Mouse (Mus musculus) embryo, embryonic 10.5 days (tissue): ENCODE measurements around the gene Ror2.
"Not testable (repeated sequence)": the region's sequence is repeated elsewhere in the genome, so short reads cannot be mapped to it uniquely, and the experiment has no call there.

ENCODE experiments used
- DNase-seq: peaks from one replicate; pipeline ENCODE4 v3.0.0-alpha.2; 2015; ENCODE audit warnings: low spot score

The Ror2 gene

DNA sequence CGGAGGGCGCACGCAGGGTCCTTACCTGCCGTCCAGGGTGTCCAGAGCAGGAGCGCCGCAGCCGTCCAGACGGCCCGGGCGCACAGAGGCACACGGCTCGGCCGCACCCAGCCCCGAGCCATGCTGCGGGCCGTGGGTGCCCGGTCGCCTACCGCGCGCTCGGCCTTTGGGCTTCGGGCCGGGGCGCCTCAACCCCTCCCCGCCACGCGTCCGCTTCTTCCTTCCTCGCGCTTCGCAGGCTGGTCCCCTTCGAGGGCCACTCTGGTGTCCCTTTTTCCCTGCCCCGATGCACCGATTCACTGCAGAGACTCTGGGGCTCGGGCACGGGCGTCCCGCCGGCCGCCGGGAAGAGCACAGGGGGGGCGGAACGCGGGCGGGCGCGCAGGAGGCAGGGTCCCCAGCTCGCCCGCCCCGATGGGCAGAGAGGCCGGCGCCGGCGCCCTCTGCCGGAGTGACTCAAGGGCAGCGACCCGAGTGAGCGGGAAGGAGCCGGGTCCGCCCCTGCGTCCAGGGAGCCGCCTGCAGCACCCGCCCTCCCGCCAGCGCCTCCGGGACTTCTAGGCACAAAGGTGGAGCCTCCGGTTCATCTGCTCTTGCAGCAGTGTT is at the start of gene Ror2:
Gene Ror2 (minus strand): TSS at position 369 of the 606 bp plus-strand sequence.
- peak; percentile 93 for DNase-seq

GRCm38 (mm10) chr13:53333769-53334168 is 47.8 kb upstream of the Ror2 start:
- DNase-seq = no peak

GRCm38 (mm10) chr13:53330246-53330645 is 44.3 kb upstream of the Ror2 start:
- no peak for DNase-seq

DNA sequence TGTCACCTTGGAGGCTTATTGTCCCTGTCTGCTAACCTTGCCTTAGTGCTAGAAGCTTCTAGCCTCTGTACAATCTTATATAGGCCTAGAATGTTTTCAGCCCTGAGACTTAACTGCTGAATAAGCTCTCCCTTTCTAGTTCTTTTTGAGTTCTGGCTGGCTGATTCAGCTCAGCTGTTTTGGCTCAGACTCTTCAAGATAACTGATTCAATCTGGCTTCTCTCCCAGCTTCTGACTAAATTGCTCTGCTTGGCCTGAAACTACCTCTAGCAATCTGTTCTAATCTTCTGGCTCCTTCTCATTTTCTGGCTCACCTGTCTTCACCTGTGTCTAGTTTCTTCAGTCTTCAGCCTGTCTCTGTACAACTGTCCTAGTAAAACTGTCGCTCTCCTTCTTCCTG is 39.6 kb upstream of the Ror2 start:
- no peak for DNase-seq

- no peak for DNase-seq
Measured at GRCm38 (mm10) chr13:53323661-53324060, 37.7 kb upstream of the Ror2 start.

- DNase-seq = peak; percentile 70
Measured at GRCm38 (mm10) chr13:53320899-53321298, 35.0 kb upstream of the Ror2 start.

- no peak for DNase-seq
Measured at GRCm38 (mm10) chr13:53316515-53317295, 30.8 kb upstream of the Ror2 start.

GRCm38 (mm10) chr13:53315757-53316156 is 29.8 kb upstream of the Ror2 start:
- not testable (repeated sequence) for DNase-seq

DNA sequence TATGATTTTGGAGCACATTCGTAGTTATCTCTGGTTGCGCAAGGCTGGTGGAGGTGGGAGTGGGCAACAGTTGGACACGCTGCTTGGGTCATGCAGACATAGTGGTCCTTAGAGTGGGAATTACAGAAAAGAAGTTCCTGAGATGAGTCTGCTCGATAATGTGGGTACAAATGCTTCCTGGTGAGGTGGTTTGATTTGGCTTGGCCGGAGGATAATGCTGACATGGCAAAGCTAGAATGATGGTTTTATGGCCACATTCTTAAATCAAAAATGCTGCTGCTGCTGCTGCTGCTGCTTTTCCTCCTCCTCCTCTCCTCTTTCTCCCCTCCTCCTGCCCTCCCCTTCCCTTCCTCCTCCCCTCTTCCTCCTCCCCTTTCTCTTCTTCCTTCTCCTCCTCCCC is 24.5 kb upstream of the Ror2 start:
- peak; percentile 39 for DNase-seq

- peak; percentile 92 for DNase-seq
Measured at GRCm38 (mm10) chr13:53309661-53310160, 23.8 kb upstream of the Ror2 start.

GRCm38 (mm10) chr13:53309148-53309547 is 23.2 kb upstream of the Ror2 start:
- no peak for DNase-seq

DNA sequence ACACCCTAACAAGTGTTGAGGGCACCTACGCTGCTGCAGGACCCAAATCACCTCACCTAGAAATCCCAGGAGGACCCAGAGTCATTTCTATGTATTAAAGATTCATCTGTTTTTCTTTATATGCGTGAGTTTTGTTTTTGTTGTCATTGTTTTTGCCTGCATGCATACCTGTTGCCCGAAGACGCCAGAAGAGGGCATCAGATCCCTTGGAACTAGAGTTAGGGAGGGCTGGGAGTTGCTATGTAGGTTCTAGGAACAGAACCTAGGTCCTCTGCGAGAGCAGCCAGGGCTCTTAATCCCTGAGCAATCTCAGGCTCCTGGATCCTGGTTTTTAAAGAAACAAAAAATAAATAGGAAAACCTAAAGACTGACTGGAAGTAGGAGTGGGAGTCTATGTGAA is 20.9 kb upstream of the Ror2 start:
- no peak for DNase-seq

DNA sequence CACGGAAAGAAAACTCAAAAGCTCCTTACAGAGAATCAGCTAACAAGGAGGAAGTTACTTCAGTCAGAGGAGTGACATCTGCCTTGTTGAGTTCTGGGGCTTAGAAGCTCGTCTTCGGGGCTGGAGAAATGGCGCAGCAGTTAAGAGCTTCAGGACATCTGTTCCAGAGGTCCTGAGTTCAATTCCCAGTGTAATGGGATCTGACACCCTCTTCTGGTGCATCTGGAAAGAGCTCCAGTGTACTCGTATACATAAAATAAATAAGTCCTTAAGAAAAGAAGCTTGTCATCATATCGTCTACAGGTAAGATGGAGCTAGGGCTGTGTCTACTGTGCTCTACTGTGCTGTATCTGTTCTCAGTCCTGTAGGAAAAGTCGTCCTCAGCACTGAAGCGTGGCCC is 19.3 kb upstream of the Ror2 start:
- no peak for DNase-seq

DNA sequence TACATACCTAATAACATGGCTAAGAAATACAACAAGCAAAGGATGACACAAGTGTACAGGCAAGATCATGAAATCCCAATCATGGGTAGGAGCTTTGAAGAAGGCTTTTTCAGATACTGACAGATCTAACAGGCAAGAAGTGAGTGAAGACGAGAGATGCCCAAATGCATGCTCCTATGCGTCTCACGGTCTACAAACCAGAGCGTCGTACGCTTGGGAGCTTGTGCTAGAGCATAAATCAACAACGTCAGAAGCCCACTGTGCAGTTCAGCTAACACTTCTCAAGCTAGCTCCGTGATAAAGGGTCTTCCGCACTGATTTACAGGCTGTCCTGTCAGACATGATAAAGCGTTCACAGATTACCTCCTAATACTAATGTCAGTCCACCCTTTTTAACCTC is 16.8 kb upstream of the Ror2 start:
- peak; percentile 31 for DNase-seq

- peak; percentile 67 for DNase-seq
Measured at GRCm38 (mm10) chr13:53293065-53293464, 7.1 kb upstream of the Ror2 start.

GRCm38 (mm10) chr13:53292244-53292643 is 6.3 kb upstream of the Ror2 start:
- DNase-seq = no peak

DNA sequence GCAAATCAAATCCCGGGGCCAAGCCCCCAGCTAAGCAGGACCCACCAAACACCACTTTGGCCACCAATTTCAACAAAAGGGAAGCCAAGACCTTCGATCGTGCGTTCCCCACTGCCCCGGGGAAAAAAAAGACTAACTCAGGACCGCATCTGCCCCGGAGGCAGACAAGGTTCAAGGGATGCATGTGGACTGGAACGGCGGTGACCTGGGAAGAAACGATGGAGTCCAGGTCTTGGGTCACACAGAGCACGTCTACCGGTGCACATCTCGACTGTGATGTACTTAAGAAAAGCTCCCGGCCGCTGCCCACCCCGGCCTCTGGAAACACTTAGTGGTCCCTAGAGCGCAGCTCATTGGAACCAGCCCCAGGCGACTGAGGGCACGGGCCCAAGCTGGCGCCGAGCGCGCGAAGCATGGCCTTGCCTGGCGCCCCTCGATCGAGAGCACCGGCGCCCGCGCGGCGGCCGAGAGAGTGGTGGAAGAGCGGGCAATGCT is 616 bp downstream of the Ror2 start:
- peak; percentile 72 for DNase-seq

DNA sequence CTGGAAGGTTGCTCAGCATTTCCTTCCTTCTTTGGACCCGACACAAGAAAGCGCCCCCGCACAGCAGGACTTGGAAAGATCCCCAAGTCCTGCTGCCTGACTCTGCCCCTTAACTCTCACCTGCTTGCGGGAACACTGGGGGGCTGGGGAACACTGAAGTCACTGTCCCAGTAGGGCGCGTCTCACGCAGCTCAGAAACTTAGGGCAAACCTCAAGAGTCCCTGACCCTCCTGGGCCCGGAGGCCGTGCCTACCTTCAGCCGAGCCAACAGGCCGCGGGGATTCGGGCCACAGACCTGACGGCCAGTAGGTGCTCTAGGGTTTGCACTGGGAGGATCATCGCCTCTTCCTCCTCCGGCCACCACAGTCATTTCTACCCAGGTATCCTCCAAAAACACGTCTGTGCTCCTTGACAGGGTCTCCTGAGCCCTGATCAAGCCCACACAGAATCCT is 1.2 kb downstream of the Ror2 start:
- DNase-seq = peak; percentile 60

DNA sequence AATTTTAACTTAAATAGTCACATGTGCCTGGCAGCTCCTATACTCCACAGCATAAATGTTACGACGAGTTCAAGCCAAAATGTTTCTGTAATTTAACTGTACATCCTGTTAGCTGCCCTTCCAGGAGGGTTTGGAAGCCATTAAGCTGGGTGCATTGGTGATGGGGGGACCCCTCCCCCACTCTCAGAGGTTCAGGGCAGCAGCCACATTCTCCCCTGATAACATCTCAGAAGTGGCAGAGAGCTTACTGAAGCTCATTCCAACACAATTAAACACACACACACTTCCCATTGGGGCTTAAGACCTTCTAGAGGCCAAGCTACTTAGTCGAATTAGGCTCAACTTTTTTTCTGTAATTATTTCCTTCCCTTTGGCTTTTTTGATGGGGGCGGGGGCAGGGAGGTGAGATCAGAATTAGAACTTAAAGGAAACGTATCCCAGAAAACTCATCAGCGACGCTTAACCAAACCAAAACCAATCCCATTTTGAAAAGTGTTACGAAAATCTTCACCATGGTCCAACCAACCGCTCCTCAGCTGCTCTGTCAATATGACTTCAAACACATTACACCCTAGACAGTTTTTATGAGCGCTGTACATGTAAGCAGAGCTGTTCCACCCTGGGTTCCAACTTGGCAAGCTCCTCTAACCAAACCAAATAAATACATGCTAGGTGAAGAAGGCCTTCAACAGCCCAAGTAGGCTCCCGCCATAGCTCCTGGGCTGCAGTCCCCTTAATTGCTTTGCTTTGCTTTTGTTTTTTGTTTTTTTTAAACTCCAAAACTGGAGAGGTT is 4.1 kb downstream of the Ror2 start:
- no peak for DNase-seq

- DNase-seq = no peak
Measured at GRCm38 (mm10) chr13:53278908-53279307, 7.0 kb downstream of the Ror2 start.

GRCm38 (mm10) chr13:53276381-53276780 is 9.5 kb downstream of the Ror2 start:
- DNase-seq = peak; percentile 53

DNA sequence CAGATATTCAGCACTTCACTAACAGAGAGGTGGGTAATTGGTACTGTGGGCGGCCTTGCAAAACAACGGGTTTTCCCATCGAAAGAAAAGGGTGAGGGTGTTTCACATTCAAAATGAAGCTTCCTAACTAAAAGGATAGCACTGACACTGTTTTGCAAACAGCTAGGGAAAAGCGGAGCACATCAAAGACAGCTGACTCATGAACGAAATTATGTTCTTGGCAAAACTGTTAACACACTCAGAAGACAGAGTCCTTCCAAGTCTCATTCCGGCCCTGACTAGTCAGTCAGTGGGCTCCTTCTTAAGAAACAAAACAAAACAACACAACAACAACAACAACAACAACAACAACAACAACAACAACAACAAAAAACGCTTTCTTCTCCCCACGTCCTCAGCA is 10.1 kb downstream of the Ror2 start:
- DNase-seq = no peak
